Mouse (Mus musculus) forebrain, postnatal 0 days (tissue): ENCODE data around the gene Sufu. TPM values are rescaled to one million over a fixed set of nuclear protein-coding genes. Genes with fewer than 3 reads are reported as not detected.

Experiments used
- ATAC-seq: fragments of 200-750 bp; cut with Nextera tagmentation; 2 replicates; pipeline ENCODE4 v1.8.0; 2017; ENCODE audit warnings: mild to moderate bottlenecking, moderate library complexity
- DNase-seq: peaks from one replicate; pipeline ENCODE4 v3.0.0-alpha.2; 2015
- H3K27ac ChIP-seq: fragments of 300-500 bp; sonication (generic); 2 replicates; pipeline ENCODE4 v1.5.1; 2014; ENCODE audit warnings: low read depth, mild to moderate bottlenecking, antibody characterized with exemption, low read length, moderate library complexity, mixed read lengths
- H3K27me3 ChIP-seq: fragments of 300-500 bp; sonication (generic); 2 replicates; pipeline ENCODE4 v1.6.1; 2014; ENCODE audit warnings: mild to moderate bottlenecking, low read length, mixed read lengths; ENCODE audit not compliant: insufficient read depth
- H3K36me3 ChIP-seq: fragments of 300-500 bp; sonication (generic); 2 replicates; pipeline ENCODE4 v1.6.1; 2014; ENCODE audit warnings: mild to moderate bottlenecking, moderate library complexity; ENCODE audit not compliant: insufficient read depth
- H3K4me1 ChIP-seq: fragments of 300-500 bp; sonication (generic); 2 replicates; pipeline ENCODE4 v1.6.1; 2014; ENCODE audit warnings: antibody characterized with exemption; ENCODE audit not compliant: insufficient read depth
- H3K4me2 ChIP-seq: fragments of 300-500 bp; sonication (generic); 2 replicates; pipeline ENCODE4 v1.6.1; 2014; ENCODE audit warnings: low read depth, mild to moderate bottlenecking, moderate library complexity
- H3K4me3 ChIP-seq: fragments of 300-500 bp; sonication (generic); 2 replicates; pipeline ENCODE4 v1.5.1; 2014; ENCODE audit warnings: low read depth, low read length, mixed read lengths
- H3K9ac ChIP-seq: fragments of 300-500 bp; sonication (generic); 2 replicates; pipeline ENCODE4 v1.6.1; 2014; ENCODE audit warnings: mild to moderate bottlenecking
- H3K9me3 ChIP-seq: fragments of 300-500 bp; sonication (generic); 2 replicates; pipeline ENCODE4 v1.6.1; 2016; ENCODE audit warnings: low read length
- CTCF ChIP-seq: sonication (generic); IDR thresholded peaks from 2 replicates; pipeline ENCODE4 v1.5.1; 2016; ENCODE audit warnings: antibody characterized with exemption, control low read depth, low read depth
- WGBS: fragments of 180-500 bp; shearing (Covaris S2); extraction: QIAGEN DNeasy Blood & Tissue Kit; methylation state at CpG from one replicate; pipeline ENCODE4 v1.1.7; 2014; 5-methylcytosine and 5-hydroxymethylcytosine counted together
- polyA plus RNA-seq: library from polyadenylated mRNA; unstranded; fragments of >200 nt; fragmentation: Nextera tagmentation; extraction: Ambion mirVana; gene quantifications from 2 replicates; pipeline ENCODE4 v1.2.1, GENCODE M21; 2015
- total RNA-seq: library from RNA; depleted of rRNA; stranded (reverse); fragments of >200 nt; gene quantifications from 2 replicates; pipeline ENCODE4 v1.2.3, GENCODE M21; 2014

The Sufu gene
- total and polyA plus RNA-seq, 2 experiments from 2014 or later, result 13.1 to 17.7 TPM

DNA sequence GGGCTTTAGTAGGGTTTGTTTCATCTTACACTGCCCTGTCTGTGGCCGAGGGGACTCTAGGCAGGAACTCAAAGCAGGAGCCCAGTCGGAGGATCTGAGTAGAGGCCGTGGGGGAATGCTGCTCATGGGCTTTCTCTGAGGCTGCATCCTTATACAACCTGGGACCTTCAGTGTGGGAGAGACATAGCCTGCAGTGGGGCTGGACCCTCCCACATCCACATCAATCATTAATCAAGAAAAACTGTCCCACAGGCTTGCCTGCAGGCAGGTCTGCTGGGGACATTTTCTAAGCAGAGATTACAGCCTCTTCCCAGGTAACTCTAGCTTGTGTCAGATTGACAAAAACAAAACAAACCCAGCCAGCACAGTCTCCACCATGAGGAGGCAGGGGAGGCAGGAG, 65.9 kb downstream of the Sufu start:
- ATAC-seq (no peak), DNase-seq (no peak)
- Histone ChIP-seq H3K4me3 (no peak overlapping the region), H3K9me3 (no peaks in the 10 kb centered on the region), H3K4me2 (no peak overlapping the region), H3K27ac (no peak overlapping the region), H3K4me1 (no peaks in the 10 kb centered on the region), H3K36me3 (peaks cover 13% of the 10 kb centered on the region), H3K27me3 (no peaks in the 10 kb centered on the region), H3K9ac (no peak overlapping the region)
- WGBS, result 94% methylated on average over 3 of the region's 3 CpGs
- TF ChIP-seq CTCF, result no peak

DNA sequence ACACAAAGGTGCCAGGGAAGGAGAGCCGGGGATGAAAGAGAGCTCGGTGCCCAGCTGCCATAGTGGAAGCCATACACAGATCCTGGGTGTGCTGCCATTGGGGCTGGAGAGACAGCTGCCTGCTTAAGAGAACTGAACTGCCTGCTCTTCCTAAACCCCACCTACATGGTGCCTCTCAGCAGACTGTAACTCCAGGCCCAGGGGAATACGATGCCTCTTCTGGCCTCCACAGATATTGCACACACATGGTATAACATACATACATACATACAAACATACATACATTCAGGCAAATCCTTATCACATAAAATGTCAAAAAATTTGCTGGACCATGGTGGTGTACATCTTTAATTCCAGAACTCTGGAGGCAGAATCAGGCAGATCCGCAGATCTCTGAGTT, 66.8 kb downstream of the Sufu start:
- H3K36me3 ChIP-seq, result peaks cover 7% of the 10 kb centered on the region; the same call in 1 of the 2 replicates
- no peak for TF ChIP-seq CTCF
- H3K27ac ChIP-seq, result no peak overlapping the region
- H3K27me3 ChIP-seq, result no peaks in the 10 kb centered on the region
- WGBS, result 98% methylated on average over 4 of the region's 4 CpGs
- H3K4me3 ChIP-seq, result no peak overlapping the region
- no peak overlapping the region for H3K4me2 ChIP-seq
- ATAC-seq (no peak), DNase-seq (no peak)
- H3K9ac ChIP-seq, result no peak overlapping the region
- no peaks in the 10 kb centered on the region for H3K4me1 ChIP-seq
- H3K9me3 ChIP-seq, result no peaks in the 10 kb centered on the region

- no peak overlapping the region for H3K27ac ChIP-seq
- no peak for ATAC-seq
- H3K4me3 ChIP-seq, result no peak overlapping the region
- no peaks in the 10 kb centered on the region for H3K4me1 ChIP-seq
- 81% methylated on average over 6 of the region's 6 CpGs for WGBS
- no peaks in the 10 kb centered on the region for H3K27me3 ChIP-seq
- peaks cover 3% of the 10 kb centered on the region; the same call in 1 of the 2 replicates for H3K36me3 ChIP-seq
- DNase-seq, result no peak
- H3K9me3 ChIP-seq, result no peaks in the 10 kb centered on the region
- H3K9ac ChIP-seq, result no peak overlapping the region
- no peak overlapping the region for H3K4me2 ChIP-seq
- no peak for TF ChIP-seq CTCF
Observed at GRCm38 (mm10) chr19:46466160-46466559, 69.5 kb downstream of the Sufu start.

DNA sequence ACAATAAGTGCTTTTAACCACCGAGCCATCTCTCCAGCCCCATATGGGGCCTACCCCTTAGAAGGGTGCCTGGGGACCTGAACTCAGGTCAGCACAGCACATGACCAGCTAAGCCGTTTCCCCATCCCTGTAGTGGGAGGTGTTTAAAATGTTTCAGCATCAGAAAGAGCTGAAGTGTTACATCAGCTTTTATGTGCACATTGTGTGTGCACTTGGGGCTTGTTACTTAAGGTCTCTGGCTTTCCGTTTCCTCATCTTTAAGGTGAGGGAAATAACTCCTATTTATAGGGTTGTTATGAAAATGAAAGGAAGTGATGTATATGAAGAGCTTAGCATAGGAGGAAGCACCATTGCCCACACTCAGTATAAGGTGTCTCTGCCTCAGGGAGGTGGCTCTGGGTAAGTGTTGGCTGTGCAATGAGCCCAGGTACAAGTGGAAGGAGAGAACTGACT, 70.4 kb downstream of the Sufu start:
- WGBS, result 78% methylated on average over 3 of the region's 3 CpGs
- no peaks in the 10 kb centered on the region for H3K4me1 ChIP-seq
- ATAC-seq, result no peak
- H3K36me3 ChIP-seq, result no peaks in the 10 kb centered on the region
- no peak overlapping the region for H3K27ac ChIP-seq
- no peak overlapping the region for H3K4me2 ChIP-seq
- no peak for TF ChIP-seq CTCF
- no peaks in the 10 kb centered on the region for H3K27me3 ChIP-seq
- no peaks in the 10 kb centered on the region for H3K9me3 ChIP-seq
- no peak for DNase-seq
- H3K9ac ChIP-seq, result no peak overlapping the region
- H3K4me3 ChIP-seq, result no peak overlapping the region

DNA sequence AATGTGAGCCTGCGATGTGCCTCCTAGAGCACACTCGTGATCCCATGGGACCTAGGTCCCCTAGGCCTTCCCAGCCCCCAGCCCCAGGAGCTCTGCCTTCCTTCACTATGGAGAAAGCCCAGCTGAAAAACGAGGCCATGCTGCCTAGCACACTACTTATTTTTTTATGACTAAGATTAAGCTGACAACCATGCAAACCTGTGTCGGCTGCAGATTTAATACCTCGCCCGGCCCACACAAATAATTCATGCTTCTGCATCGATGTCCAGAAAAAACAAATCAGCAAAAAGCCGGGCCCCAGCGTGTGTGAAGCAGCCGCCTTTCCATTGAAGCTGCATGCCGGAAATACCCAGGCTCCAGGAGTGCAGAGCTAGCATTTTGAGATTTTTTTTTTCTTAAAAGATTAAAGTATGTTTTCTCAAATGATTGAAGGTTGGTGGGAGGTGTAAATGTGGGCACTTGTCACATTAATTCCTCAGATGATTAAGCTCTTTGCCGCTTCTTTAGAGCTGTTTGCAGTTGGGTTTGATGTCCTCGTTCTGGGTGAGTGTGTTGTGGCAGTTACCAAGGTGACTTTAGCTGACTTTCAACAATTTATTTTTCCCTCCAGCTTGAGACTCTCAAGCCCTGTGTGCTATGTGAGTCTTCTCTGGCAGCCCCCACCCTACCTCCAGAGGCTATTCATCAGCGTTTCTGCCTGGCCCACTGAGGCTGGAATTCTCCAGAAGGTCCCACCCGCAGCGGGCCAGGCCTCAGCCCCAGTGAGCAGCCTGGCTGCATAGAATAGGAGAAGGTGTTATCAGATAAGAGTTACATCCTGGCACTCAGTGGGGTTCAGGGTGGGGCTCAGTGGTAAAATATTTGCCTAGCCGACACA, 73.9 kb downstream of the Sufu start:
- Histone ChIP-seq H3K36me3 (0 out of 2 replicates have a peak, but pooled peaks cover 25% of the 10 kb centered on the region), H3K4me3 (no peak overlapping the region), H3K27ac (peak overlapping the region; percentile 46), H3K4me1 (no peaks in the 10 kb centered on the region), H3K9me3 (no peaks in the 10 kb centered on the region), H3K27me3 (no peaks in the 10 kb centered on the region), H3K4me2 (no peak overlapping the region), H3K9ac (no peak overlapping the region)
- peak; percentile 11 for DNase-seq
- 48% methylated on average over 17 of the region's 17 CpGs for WGBS
- TF ChIP-seq CTCF, result no peak
- ATAC-seq, result peak; percentile 47

DNA sequence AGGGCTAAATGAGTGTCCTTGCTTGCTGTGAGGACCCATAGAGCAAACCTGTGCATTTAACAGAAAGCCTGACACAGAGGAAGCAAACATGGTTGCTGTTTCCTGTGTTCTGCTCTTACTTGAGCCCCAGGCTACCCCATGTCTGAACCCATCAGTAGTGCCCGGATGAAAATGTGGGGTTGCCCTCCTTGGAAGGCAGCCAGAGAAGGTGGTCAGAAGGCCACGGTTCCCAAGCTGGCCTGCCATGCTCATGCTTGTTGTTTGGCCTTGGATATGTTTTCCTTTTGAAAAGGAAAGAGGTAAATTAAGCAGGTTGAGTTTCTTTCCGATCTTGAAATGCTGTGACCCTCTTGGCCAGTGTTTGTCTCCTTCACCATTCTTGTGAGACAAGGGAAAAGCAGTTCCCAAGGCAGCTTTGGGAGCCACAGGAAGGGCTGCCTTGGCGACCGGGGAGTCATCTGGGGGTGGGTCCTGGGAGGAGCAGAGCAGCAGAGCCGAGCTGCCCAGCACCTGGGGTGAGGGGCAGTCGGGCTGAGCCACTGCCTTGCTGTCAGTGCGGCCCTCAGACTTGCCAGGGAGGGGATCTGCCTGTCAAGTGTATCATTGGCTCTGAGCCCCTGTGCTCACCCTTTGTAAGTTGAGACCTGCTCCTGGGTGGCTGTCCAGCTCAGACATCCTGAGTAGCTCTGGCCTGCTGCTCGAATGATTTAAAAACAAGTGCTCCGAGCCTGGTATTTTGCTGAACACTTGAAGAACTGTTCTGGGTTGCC, 74.8 kb downstream of the Sufu start:
- no peak overlapping the region for H3K4me2 ChIP-seq
- no peaks in the 10 kb centered on the region for H3K27me3 ChIP-seq
- no peaks in the 10 kb centered on the region for H3K4me1 ChIP-seq
- H3K9me3 ChIP-seq, result no peaks in the 10 kb centered on the region
- H3K36me3 ChIP-seq, result 0 out of 2 replicates have a peak, but pooled peaks cover 29% of the 10 kb centered on the region
- no peak overlapping the region for H3K4me3 ChIP-seq
- DNase-seq (peak; percentile 13), ATAC-seq (peak; percentile 74)
- no peak for TF ChIP-seq CTCF
- H3K9ac ChIP-seq, result no peak overlapping the region
- WGBS, result 19% methylated on average over 10 of the region's 10 CpGs
- peak overlapping the region; percentile 46 for H3K27ac ChIP-seq

GRCm38 (mm10) chr19:46477432-46477845, 80.7 kb downstream of the Sufu start:
- Histone ChIP-seq H3K9me3 (no peaks in the 10 kb centered on the region), H3K27ac (no peak overlapping the region), H3K36me3 (peaks cover 53% of the 10 kb centered on the region), H3K4me2 (no peak overlapping the region), H3K4me3 (no peak overlapping the region), H3K27me3 (no peaks in the 10 kb centered on the region), H3K4me1 (no peaks in the 10 kb centered on the region), H3K9ac (no peak overlapping the region)
- peak; percentile 79 for ATAC-seq
- no peak for TF ChIP-seq CTCF
- 31% methylated on average over 10 of the region's 10 CpGs for WGBS
- peak; percentile 14 for DNase-seq
